Mouse (Mus musculus): ENCODE measurements at regions not wholly inside any gene's neighbourhood (a gene's known extent, or its start where the extent isn't known, plus 50 kb on each side); places are given as distances from the start of the nearest gene placed in this dataset.

- Histone ChIP-seq H3K4me3 (replicated peaks; ENCODE audit: low read depth, low read length) (no peak overlapping the region), H3K4me2 (ENCODE audit: low read length) (no peak overlapping the region), H3K36me3 (ENCODE audit: insufficient read depth, low read length) (no peaks in the 10 kb centered on the region), H3K9ac (ENCODE audit: low read depth, low read length) (no peak overlapping the region), H3K4me1 (replicated peaks; ENCODE audit: insufficient read depth, low read length) (no peaks in the 10 kb centered on the region), H3K9me3 (replicated peaks; ENCODE audit: low read length) (no peaks in the 10 kb centered on the region), H3K27me3 (ENCODE audit: insufficient read depth, low read length) (no peaks in the 10 kb centered on the region), H3K27ac (no peak overlapping the region)
- ATAC-seq (replicated peaks; ENCODE audit: low FRiP score, low read depth) = no peak
- WGBS = 93% methylated on average over 1 of the region's 1 CpGs
- no peak for DNase-seq (ENCODE audit: low spot score)
- no peak for TF ChIP-seq CTCF (IDR thresholded peaks at IDR 0.05; ENCODE audit: low read depth)
These were observed 137.3 kb downstream of the 1190002N15Rik start for GRCm38 (mm10) chr9:94400596-94400995.

- WGBS = 68% methylated on average over 5 of the region's 5 CpGs
- TF ChIP-seq CTCF (IDR thresholded peaks at IDR 0.05; ENCODE audit: low read depth) = no peak
- H3K36me3 ChIP-seq (ENCODE audit: insufficient read depth, low read length) = no peaks in the 10 kb centered on the region
- H3K4me1 ChIP-seq (replicated peaks; ENCODE audit: insufficient read depth, low read length) = no peaks in the 10 kb centered on the region
- no peak overlapping the region for H3K4me2 ChIP-seq (ENCODE audit: low read length)
- H3K4me3 ChIP-seq (replicated peaks; ENCODE audit: low read depth, low read length) = no peak overlapping the region
- H3K27me3 ChIP-seq (ENCODE audit: insufficient read depth, low read length) = no peaks in the 10 kb centered on the region
- DNase-seq (ENCODE audit: low spot score) = no peak
- ATAC-seq (replicated peaks; ENCODE audit: low FRiP score, low read depth) = no peak
- H3K9me3 ChIP-seq (replicated peaks; ENCODE audit: low read length) = no peaks in the 10 kb centered on the region
- H3K27ac ChIP-seq = no peak overlapping the region
- no peak overlapping the region for H3K9ac ChIP-seq (ENCODE audit: low read depth, low read length)
These were observed 142.7 kb downstream of the 1190002N15Rik start for GRCm38 (mm10) chr9:94395215-94395614.

GRCm38 (mm10) chr9:94386190-94386589 lies 151.7 kb downstream of the 1190002N15Rik start:
- Histone ChIP-seq H3K27me3 (ENCODE audit: insufficient read depth, low read length) (no peaks in the 10 kb centered on the region), H3K4me3 (replicated peaks; ENCODE audit: low read depth, low read length) (no peak overlapping the region), H3K9me3 (replicated peaks; ENCODE audit: low read length) (no peaks in the 10 kb centered on the region), H3K4me2 (ENCODE audit: low read length) (no peak overlapping the region), H3K36me3 (ENCODE audit: insufficient read depth, low read length) (no peaks in the 10 kb centered on the region), H3K9ac (ENCODE audit: low read depth, low read length) (no peak overlapping the region), H3K4me1 (replicated peaks; ENCODE audit: insufficient read depth, low read length) (no peaks in the 10 kb centered on the region), H3K27ac (no peak overlapping the region)
- ATAC-seq (replicated peaks; ENCODE audit: low FRiP score, low read depth) = no peak
- no peak for DNase-seq (ENCODE audit: low spot score)
- no peak for TF ChIP-seq CTCF (IDR thresholded peaks at IDR 0.05; ENCODE audit: low read depth)

- WGBS = 83% methylated on average over 2 of the region's 2 CpGs
- DNase-seq (ENCODE audit: low spot score) = no peak
These were observed 155.6 kb downstream of the 1190002N15Rik start for GRCm38 (mm10) chr9:94382293-94382692.

GRCm38 (mm10) chr9:94378835-94379234 lies 159.0 kb downstream of the 1190002N15Rik start:
- DNase-seq (ENCODE audit: low spot score) (peak; percentile 70), ATAC-seq (replicated peaks; ENCODE audit: low FRiP score, low read depth) (no peak)
- Histone ChIP-seq H3K4me3 (replicated peaks; ENCODE audit: low read depth, low read length) (no peak overlapping the region), H3K9me3 (replicated peaks; ENCODE audit: low read length) (no peaks in the 10 kb centered on the region), H3K36me3 (ENCODE audit: insufficient read depth, low read length) (no peaks in the 10 kb centered on the region), H3K27me3 (ENCODE audit: insufficient read depth, low read length) (no peaks in the 10 kb centered on the region), H3K4me2 (ENCODE audit: low read length) (no peak overlapping the region), H3K9ac (ENCODE audit: low read depth, low read length) (no peak overlapping the region), H3K27ac (no peak overlapping the region), H3K4me1 (replicated peaks; ENCODE audit: insufficient read depth, low read length) (no peaks in the 10 kb centered on the region)
- TF ChIP-seq CTCF (IDR thresholded peaks at IDR 0.05; ENCODE audit: low read depth) = no peak
- WGBS = 33% methylated on average over 5 of the region's 5 CpGs

More at GRCm38 (mm10) chr9:94382293-94382692, 155.6 kb downstream of the 1190002N15Rik start:
- Histone ChIP-seq H3K36me3 (ENCODE audit: insufficient read depth, low read length) (no peaks in the 10 kb centered on the region), H3K4me2 (ENCODE audit: low read length) (no peak overlapping the region), H3K27ac (no peak overlapping the region), H3K4me3 (replicated peaks; ENCODE audit: low read depth, low read length) (no peak overlapping the region), H3K4me1 (replicated peaks; ENCODE audit: insufficient read depth, low read length) (no peaks in the 10 kb centered on the region), H3K9me3 (replicated peaks; ENCODE audit: low read length) (no peaks in the 10 kb centered on the region), H3K27me3 (ENCODE audit: insufficient read depth, low read length) (no peaks in the 10 kb centered on the region), H3K9ac (ENCODE audit: low read depth, low read length) (no peak overlapping the region)
- no peak for TF ChIP-seq CTCF (IDR thresholded peaks at IDR 0.05; ENCODE audit: low read depth)
- ATAC-seq (replicated peaks; ENCODE audit: low FRiP score, low read depth) = no peak

GRCm38 (mm10) chr9:94378291-94378690 lies 159.6 kb downstream of the 1190002N15Rik start:
- Histone ChIP-seq H3K36me3 (ENCODE audit: insufficient read depth, low read length) (no peaks in the 10 kb centered on the region), H3K4me2 (ENCODE audit: low read length) (no peak overlapping the region), H3K4me3 (replicated peaks; ENCODE audit: low read depth, low read length) (no peak overlapping the region), H3K9ac (ENCODE audit: low read depth, low read length) (no peak overlapping the region), H3K27ac (no peak overlapping the region), H3K4me1 (replicated peaks; ENCODE audit: insufficient read depth, low read length) (no peaks in the 10 kb centered on the region), H3K9me3 (replicated peaks; ENCODE audit: low read length) (no peaks in the 10 kb centered on the region), H3K27me3 (ENCODE audit: insufficient read depth, low read length) (no peaks in the 10 kb centered on the region)
- TF ChIP-seq CTCF (IDR thresholded peaks at IDR 0.05; ENCODE audit: low read depth) = no peak
- WGBS = 71% methylated on average over 6 of the region's 6 CpGs
- DNase-seq (ENCODE audit: low spot score) (no peak), ATAC-seq (replicated peaks; ENCODE audit: low FRiP score, low read depth) (no peak)

- 63% methylated on average over 7 of the region's 7 CpGs for WGBS
- no peak for ATAC-seq (replicated peaks; ENCODE audit: low FRiP score, low read depth)
- Histone ChIP-seq H3K27ac (no peak overlapping the region), H3K9me3 (replicated peaks; ENCODE audit: low read length) (no peaks in the 10 kb centered on the region), H3K4me1 (replicated peaks; ENCODE audit: insufficient read depth, low read length) (no peaks in the 10 kb centered on the region), H3K4me3 (replicated peaks; ENCODE audit: low read depth, low read length) (no peak overlapping the region), H3K4me2 (ENCODE audit: low read length) (no peak overlapping the region), H3K27me3 (ENCODE audit: insufficient read depth, low read length) (no peaks in the 10 kb centered on the region), H3K9ac (ENCODE audit: low read depth, low read length) (no peak overlapping the region), H3K36me3 (ENCODE audit: insufficient read depth, low read length) (no peaks in the 10 kb centered on the region)
- no peak for TF ChIP-seq CTCF (IDR thresholded peaks at IDR 0.05; ENCODE audit: low read depth)
- no peak for DNase-seq (ENCODE audit: low spot score)
These were observed 160.4 kb downstream of the 1190002N15Rik start for GRCm38 (mm10) chr9:94377346-94378039.
